Mouse (Mus musculus) forebrain, embryonic 13.5 days (tissue): Measurements from ENCODE around the gene Hagh. TPM values are rescaled to one million over a fixed set of nuclear protein-coding genes. Genes with fewer than 3 reads are reported as not detected.

Experiments
- ATAC-seq: fragments of 200-750 bp; cut with Nextera tagmentation; 2 replicates; pipeline ENCODE4 v1.8.0; 2017
- H3K27ac ChIP-seq: fragments of 300-500 bp; sonication (generic); 2 replicates; pipeline ENCODE4 v1.5.1; 2015; ENCODE audit warnings: inconsistent platforms, mild to moderate bottlenecking, moderate library complexity
- H3K27me3 ChIP-seq: fragments of 300-500 bp; sonication (generic); 2 replicates; pipeline ENCODE4 v1.6.1; 2015; ENCODE audit warnings: mild to moderate bottlenecking, inconsistent platforms
- H3K36me3 ChIP-seq: fragments of 300-500 bp; sonication (generic); 2 replicates; pipeline ENCODE4 v1.6.1; 2015; ENCODE audit warnings: mild to moderate bottlenecking, inconsistent platforms; ENCODE audit not compliant: poor library complexity, severe bottlenecking
- H3K4me1 ChIP-seq: fragments of 300-500 bp; sonication (generic); 2 replicates; pipeline ENCODE4 v1.6.1; 2015; ENCODE audit warnings: inconsistent platforms
- H3K4me2 ChIP-seq: fragments of 300-500 bp; sonication (generic); 2 replicates; pipeline ENCODE4 v1.6.1; 2015; ENCODE audit warnings: inconsistent platforms, mild to moderate bottlenecking, moderate library complexity
- H3K4me3 ChIP-seq: fragments of 300-500 bp; sonication (generic); 2 replicates; pipeline ENCODE4 v1.5.1; 2015; ENCODE audit warnings: mild to moderate bottlenecking, inconsistent platforms
- H3K9ac ChIP-seq: fragments of 300-500 bp; sonication (generic); 2 replicates; pipeline ENCODE4 v1.6.1; 2015; ENCODE audit warnings: mild to moderate bottlenecking, inconsistent platforms
- H3K9me3 ChIP-seq: fragments of 300-500 bp; sonication (generic); replicated peaks from 2 replicates; pipeline ENCODE4 v1.6.1; 2016; ENCODE audit warnings: inconsistent platforms
- WGBS: fragments of 180-500 bp; shearing (Covaris S2); methylation state at CpG from one replicate; pipeline ENCODE4 v1.1.7; 2015; 5-methylcytosine and 5-hydroxymethylcytosine counted together
- polyA plus RNA-seq: library from polyadenylated mRNA; unstranded; fragments of >200 nt; fragmentation: Nextera tagmentation; extraction: Ambion mirVana; gene quantifications from 2 replicates; pipeline ENCODE4 v1.2.1, GENCODE M21; 2015

The Hagh gene
- polyA plus RNA-seq, 1 experiment from 2014 or later, result 37.1 TPM

DNA sequence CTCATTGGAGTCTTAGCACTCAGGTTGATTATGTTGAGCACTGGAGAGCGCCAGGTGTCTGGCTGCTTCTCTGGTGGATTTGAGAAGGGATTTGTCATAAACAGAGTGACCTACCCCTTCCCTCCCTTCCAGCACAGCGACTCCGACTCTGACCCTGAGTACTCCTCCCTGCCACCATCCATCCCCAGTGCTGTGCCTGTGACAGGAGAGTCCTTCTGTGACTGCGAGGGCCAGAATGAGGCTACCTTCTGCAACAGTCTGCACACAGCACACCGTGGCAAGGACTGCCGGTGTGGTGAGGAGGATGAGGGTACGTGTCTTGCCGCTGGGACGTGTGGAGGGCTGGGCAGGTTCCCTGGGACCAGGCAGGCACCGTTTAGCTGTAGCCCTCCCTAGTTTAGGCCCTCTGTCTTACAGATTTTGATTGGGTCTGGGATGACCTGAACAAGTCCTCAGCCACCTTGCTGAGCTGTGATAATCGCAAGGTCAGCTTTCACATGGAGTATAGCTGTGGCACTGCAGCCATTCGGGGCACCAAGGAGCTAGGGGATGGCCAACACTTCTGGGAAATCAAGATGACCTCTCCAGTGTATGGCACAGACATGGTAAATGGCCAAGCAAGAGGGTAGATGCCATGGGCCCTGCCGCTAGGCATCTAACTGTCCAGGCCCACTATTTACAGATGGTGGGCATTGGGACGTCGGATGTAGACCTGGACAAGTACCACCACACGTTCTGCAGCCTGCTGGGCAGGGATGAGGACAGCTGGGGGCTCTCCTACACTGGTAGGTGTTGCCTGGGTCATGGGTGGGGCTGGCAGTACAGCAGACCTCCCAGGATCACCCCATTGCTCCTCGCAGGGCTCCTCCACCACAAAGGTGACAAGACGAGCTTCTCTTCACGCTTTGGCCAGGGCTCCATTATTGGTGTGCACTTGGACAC lies 50.5 kb downstream of the Hagh start:
- H3K9ac ChIP-seq, result no peak overlapping the region
- H3K27me3 ChIP-seq, result no peaks in the 10 kb centered on the region
- H3K9me3 ChIP-seq, result no peaks in the 10 kb centered on the region
- H3K4me3 ChIP-seq, result no peak overlapping the region
- no peak for ATAC-seq
- peaks cover 51% of the 10 kb centered on the region for H3K36me3 ChIP-seq
- 89% methylated on average over 19 of the region's 19 CpGs for WGBS
- no peak overlapping the region for H3K27ac ChIP-seq
- no peak overlapping the region for H3K4me2 ChIP-seq
- H3K4me1 ChIP-seq, result peaks cover 39% of the 10 kb centered on the region

DNA sequence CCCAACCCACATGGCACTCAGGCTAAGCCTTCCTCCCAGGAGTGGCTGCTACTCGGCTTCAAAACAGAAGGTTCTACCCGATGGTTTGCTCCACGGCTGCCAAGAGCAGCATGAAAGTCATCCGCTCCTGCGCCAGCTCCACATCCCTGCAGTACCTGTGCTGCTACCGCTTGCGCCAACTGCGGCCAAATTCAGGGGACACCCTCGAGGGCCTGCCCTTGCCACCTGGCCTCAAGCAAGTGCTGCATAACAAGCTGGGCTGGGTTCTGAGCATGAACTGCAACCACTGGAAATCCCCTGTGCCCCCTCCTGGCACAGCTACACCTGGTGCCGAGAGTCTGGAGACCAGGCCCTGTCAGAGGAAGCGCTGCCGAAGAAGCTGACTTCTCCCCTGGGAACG lies 51.4 kb downstream of the Hagh start:
- Histone ChIP-seq H3K4me2 (no peak overlapping the region), H3K27ac (no peak overlapping the region), H3K4me3 (no peak overlapping the region), H3K27me3 (no peaks in the 10 kb centered on the region), H3K9me3 (no peaks in the 10 kb centered on the region), H3K36me3 (peaks cover 51% of the 10 kb centered on the region), H3K9ac (no peak overlapping the region), H3K4me1 (peaks cover 43% of the 10 kb centered on the region)
- WGBS, result 91% methylated on average over 13 of the region's 13 CpGs
- ATAC-seq, result no peak

DNA sequence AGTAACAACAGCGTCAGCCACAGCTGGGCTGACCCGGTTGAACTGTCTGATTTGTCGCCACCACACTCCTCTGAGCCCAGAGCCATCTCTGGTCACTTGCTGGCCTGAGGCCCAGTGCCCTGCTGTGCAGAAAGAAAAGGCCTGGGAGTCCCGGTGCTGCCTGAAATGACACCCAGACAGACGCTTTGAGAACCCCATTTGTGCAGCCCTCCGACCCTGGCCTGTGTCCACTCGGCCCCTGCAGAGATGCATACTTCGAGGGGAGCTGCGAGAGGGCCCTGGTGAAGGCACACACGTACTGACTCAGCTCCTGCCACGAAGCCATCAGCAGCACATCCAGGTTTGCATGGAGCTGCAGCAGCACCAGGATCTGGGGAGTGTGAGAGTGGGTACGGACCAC lies 52.8 kb downstream of the Hagh start:
- 87% methylated on average over 12 of the region's 12 CpGs for WGBS
- ATAC-seq, result no peak
- no peaks in the 10 kb centered on the region for H3K9me3 ChIP-seq
- peaks cover 49% of the 10 kb centered on the region for H3K4me1 ChIP-seq
- no peak overlapping the region for H3K27ac ChIP-seq
- H3K9ac ChIP-seq, result no peak overlapping the region
- no peaks in the 10 kb centered on the region for H3K27me3 ChIP-seq
- peaks cover 59% of the 10 kb centered on the region for H3K36me3 ChIP-seq
- no peak overlapping the region for H3K4me3 ChIP-seq
- no peak overlapping the region for H3K4me2 ChIP-seq

DNA sequence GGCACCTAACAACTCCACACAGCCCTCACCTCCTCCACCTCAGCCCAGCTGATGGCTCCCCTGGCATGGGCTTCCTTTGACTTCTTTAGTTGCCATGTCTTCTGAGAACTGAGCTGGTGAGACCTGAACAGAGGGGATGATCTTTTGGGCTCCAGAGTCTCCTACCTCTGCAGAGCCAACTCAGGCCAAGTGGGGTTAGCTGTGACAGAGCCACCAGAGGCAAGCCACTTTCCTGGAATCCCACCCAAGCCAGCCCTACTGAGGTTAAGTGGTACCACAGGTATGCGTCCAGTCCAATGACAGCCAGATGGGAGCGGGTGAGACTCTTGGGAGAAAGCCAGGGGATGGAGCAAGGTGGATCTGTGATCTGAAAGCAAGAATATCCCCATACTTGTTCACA lies 53.3 kb downstream of the Hagh start:
- Histone ChIP-seq H3K9me3 (no peaks in the 10 kb centered on the region), H3K4me1 (peaks cover 49% of the 10 kb centered on the region), H3K4me3 (peak overlapping the region; percentile 92; the same call in 1 of the 2 replicates), H3K4me2 (no peak overlapping the region), H3K36me3 (peaks cover 64% of the 10 kb centered on the region), H3K9ac (no peak overlapping the region), H3K27me3 (no peaks in the 10 kb centered on the region), H3K27ac (no peak overlapping the region)
- ATAC-seq, result no peak
- WGBS, result 96% methylated on average over 2 of the region's 2 CpGs

DNA sequence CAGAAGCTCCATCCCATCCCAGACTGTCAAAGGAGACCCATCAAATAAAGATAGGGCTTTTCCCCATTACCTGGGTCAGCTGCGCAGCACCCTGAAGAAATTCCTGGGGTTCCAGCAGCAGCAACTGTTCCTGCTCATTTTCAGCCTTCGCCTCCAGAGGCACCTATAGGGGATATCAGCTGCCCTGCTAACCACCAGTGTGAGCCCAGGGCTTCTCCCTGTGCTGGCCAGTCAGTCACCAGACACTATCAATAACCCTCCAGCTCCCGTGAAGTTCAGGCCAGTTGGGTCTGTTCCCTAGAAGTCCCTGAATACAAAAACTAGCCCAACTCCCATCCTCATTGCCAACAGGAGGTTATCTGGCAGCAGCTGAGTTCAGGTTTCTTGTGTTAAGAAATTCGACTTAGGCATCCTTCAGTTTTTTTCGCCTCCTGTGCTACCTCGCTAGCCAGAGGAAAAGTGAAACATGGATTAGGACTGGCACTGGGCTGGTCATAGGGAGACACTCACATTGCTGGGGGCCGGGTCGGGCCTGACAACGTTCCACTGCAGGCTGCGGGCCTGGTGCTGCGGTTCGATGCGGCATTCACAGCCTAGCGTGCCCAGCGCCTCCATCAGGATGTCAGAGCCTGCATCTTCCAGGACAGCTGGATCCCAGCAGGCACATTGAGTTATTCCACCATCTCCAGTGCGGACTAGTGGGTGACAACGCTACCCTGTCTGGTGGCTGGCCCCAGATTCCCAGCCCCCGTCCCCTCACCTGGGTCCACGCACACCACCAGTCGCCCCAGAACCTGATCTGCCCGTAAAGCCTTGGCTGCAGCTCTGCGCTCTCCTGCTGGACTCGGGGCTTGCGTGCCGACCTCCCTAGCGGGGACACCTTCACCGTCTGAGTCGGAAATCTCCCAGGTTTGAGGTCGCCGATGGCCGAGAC lies 54.4 kb downstream of the Hagh start:
- Histone ChIP-seq H3K9me3 (no peaks in the 10 kb centered on the region), H3K4me2 (peak overlapping the region; percentile 99), H3K4me1 (peaks cover 46% of the 10 kb centered on the region), H3K9ac (peak overlapping the region; percentile 92), H3K36me3 (peaks cover 68% of the 10 kb centered on the region), H3K27ac (peak overlapping the region; percentile 84), H3K27me3 (no peaks in the 10 kb centered on the region), H3K4me3 (peak overlapping the region; percentile 92)
- ATAC-seq, result peak; percentile 3; the same call in 1 of the 2 replicates
- 11% methylated on average over 31 of the region's 31 CpGs for WGBS

DNA sequence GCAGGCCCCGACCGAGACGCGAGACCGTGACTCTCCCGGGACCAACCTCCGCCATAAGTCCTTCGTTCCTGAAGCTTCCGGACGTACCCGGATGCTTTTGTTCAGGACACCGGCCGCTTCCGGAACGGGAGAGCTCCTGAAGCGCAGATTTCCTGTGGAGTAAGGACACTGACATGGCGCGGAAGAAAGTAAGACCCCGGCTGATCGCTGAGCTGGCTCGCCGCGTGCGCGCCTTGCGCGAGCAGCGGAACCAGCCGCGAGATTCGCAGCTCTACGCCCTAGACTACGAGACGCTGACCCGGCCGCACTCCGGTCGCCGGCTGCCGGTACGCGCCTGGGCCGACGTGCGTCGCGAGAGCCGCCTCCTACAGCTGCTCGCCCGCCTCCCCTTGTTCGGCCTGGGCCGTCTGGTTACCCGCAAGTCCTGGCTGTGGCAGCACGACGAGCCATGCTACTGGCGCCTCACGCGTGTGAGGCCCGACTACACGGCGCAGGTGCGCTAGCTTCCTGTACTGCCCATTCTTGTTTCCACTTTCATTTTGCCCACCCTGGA lies 55.1 kb downstream of the Hagh start, which contains the start of the genes Eme2 and Mrps34:
Gene Eme2, minus strand, starts transcription at position 93 of the 553 bp plus-strand sequence.
Gene Mrps34, plus strand, starts transcription at position 122 of the 553 bp plus-strand sequence.
- Histone ChIP-seq H3K9me3 (no peaks in the 10 kb centered on the region), H3K27me3 (no peaks in the 10 kb centered on the region), H3K4me3 (peak within 1 kb of the TSS; percentile 92), H3K4me1 (peaks cover 46% of the 10 kb centered on the region), H3K27ac (peak within 1 kb of the TSS; percentile 84), H3K4me2 (peak within 1 kb of the TSS; percentile 99), H3K9ac (peak within 1 kb of the TSS; percentile 92), H3K36me3 (peaks cover 68% of the 10 kb centered on the region)
- peak; percentile 61 for ATAC-seq
- under 1% methylated on average over 62 of the region's 62 CpGs for WGBS

DNA sequence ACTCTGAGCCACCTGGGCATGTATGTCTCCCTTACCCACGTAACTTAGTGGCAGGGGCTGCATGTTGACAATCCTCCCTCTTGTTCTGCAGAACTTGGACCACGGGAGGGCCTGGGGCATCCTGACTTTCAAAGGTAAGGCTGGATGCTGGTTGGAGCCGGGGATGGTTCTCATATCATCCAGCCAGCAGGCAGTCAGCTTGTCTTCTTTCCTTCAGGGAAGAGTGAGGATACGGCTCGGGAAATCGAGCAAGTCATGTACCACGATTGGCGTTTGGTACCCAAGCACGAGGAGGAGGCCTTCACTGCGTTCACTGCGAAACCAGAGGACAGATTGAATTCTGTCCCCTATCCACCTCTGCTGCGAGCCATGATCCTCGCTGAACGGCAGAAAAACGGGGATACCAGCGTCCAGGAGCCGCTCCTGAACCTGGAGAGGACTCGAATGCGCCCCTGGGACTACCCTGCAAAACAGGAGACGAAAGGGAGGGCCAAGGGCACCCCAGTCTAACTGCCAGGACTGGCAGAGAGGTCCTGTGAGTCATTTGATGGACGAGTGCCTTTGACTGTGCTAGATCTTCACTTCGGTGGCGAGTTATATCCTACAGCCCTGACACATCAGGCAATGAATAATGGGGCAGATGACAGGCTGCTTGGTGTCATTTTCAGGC lies 55.8 kb downstream of the Hagh start:
- H3K9ac ChIP-seq, result peak overlapping the region; percentile 92
- peak overlapping the region; percentile 92 for H3K4me3 ChIP-seq
- H3K4me2 ChIP-seq, result peak overlapping the region; percentile 99
- peak overlapping the region; percentile 84 for H3K27ac ChIP-seq
- WGBS, result 11% methylated on average over 23 of the region's 23 CpGs
- no peaks in the 10 kb centered on the region for H3K9me3 ChIP-seq
- no peaks in the 10 kb centered on the region for H3K27me3 ChIP-seq
- peaks cover 46% of the 10 kb centered on the region for H3K4me1 ChIP-seq
- peaks cover 68% of the 10 kb centered on the region for H3K36me3 ChIP-seq
- ATAC-seq, result no peak

DNA sequence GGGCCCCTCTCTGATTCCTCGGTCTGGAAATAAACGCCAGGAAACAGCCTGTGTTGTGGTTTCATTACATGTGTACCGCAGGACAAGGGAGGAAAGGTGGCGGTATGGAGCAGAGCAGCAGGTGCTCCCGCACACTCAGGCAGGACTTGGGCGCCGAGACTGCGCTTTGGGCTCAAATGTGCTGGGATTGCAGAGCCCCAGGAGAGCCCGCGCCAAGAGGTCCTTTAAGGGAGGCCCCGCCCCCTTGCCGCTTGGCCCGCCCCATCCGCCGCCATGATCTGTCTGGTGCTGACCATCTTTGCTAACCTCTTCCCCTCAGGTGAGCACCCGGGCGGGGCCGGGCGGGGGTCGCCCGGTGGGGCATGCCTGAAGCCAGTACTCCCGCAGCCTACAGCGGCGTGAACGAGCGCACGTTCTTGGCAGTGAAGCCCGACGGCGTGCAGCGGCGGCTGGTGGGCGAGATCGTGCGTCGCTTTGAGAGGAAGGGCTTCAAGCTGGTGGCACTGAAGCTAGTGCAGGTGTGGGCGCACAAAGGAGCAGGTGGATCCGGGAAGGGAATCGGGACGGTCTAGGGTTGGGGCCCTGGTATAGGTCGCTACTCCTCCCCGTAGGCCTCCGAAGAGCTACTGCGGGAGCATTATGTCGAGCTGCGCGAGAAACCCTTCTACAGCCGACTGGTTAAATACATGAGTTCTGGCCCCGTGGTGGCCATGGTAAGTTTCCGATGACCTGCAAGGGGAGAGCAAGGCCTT lies 56.5 kb downstream of the Hagh start, which contains the start of gene Nme3:
Gene Nme3, plus strand, starts transcription at position 260 of the 752 bp plus-strand sequence.
- H3K27ac ChIP-seq, result peak within 1 kb of the TSS; percentile 84
- H3K9me3 ChIP-seq, result no peaks in the 10 kb centered on the region
- ATAC-seq, result peak; percentile 74
- H3K4me3 ChIP-seq, result peak within 1 kb of the TSS; percentile 92
- H3K4me2 ChIP-seq, result peak within 1 kb of the TSS; percentile 99
- H3K4me1 ChIP-seq, result peaks cover 46% of the 10 kb centered on the region
- WGBS, result under 1% methylated on average over 49 of the region's 50 CpGs
- H3K9ac ChIP-seq, result peak within 1 kb of the TSS; percentile 92
- no peaks in the 10 kb centered on the region for H3K27me3 ChIP-seq
- H3K36me3 ChIP-seq, result peaks cover 68% of the 10 kb centered on the region

DNA sequence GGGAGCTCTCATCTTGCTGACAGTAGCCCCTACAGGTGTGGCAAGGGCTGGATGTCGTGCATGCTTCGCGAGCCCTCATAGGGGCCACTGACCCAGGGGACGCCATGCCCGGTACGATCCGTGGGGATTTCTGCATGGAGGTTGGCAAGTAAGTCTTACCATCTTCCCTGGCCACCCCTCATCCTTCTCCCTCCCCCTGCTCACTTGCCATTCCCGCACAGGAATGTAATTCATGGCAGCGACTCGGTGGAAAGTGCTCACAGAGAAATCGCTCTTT lies 57.0 kb downstream of the Hagh start:
- Histone ChIP-seq H3K36me3 (peaks cover 68% of the 10 kb centered on the region), H3K4me1 (peaks cover 46% of the 10 kb centered on the region), H3K27ac (0 out of 2 replicates have a peak overlapping the region, but pooled peaks have one; percentile 84), H3K9ac (peak overlapping the region; percentile 92), H3K9me3 (no peaks in the 10 kb centered on the region), H3K27me3 (no peaks in the 10 kb centered on the region), H3K4me3 (peak overlapping the region; percentile 92), H3K4me2 (peak overlapping the region; percentile 99)
- no peak for ATAC-seq
- 28% methylated on average over 11 of the region's 11 CpGs for WGBS

DNA sequence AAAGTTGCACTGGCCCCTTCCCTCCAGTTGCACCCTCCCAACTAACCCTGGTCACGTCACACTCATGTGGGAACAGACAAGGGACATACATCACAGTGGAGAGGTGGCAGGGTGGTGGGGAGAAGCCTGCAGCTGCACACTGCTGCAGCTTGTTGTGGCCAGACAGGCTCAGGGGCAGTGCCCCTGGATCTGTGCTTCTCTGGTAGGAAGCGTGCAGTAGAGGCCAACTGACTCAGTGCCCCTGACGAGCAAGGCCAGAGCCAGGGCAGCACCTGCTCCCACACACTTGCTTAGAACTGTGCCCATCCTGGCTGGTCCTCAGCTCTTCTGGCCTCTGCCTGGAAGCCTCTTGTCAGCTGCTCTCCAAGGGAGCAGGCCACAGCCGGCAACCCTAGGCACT lies 57.7 kb downstream of the Hagh start:
- peaks cover 46% of the 10 kb centered on the region for H3K4me1 ChIP-seq
- H3K27me3 ChIP-seq, result no peaks in the 10 kb centered on the region
- H3K9ac ChIP-seq, result peak overlapping the region; percentile 92
- no peak overlapping the region for H3K27ac ChIP-seq
- no peak for ATAC-seq
- no peaks in the 10 kb centered on the region for H3K9me3 ChIP-seq
- 78% methylated on average over 4 of the region's 4 CpGs for WGBS
- H3K4me3 ChIP-seq, result peak overlapping the region; percentile 92
- peak overlapping the region; percentile 99 for H3K4me2 ChIP-seq
- H3K36me3 ChIP-seq, result peaks cover 68% of the 10 kb centered on the region
